Mouse (Mus musculus): Measurements from ENCODE around the gene Lcp1. TPM values are rescaled to one million over a fixed set of nuclear protein-coding genes. Genes with fewer than 3 reads are reported as not detected.

The Lcp1 gene
- polyA plus RNA-seq, 1 experiment from 2014 or later: 74.8 TPM

DNA sequence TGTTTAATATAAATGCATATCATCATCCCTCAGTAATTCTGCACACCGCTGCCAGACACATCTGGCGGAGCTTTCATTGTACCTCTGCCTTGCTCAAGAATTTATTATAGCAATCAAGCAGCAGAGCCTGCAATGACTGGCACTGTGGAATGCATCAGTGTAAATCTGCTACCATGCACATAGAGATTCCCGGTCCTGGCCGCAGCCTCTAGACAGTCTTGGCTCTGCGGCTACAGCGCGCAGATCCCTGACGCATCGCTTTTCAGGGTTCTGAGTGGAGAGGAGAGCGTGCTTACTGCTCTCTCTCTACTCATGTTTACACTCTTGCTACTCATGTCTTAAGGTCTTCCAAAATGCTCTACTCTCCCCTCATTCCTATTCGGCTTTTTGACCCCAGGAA lies 82.9 kb downstream of the Lcp1 start:
- no peaks in the 10 kb centered on the region for H3K9me3 ChIP-seq (ENCODE audit: control insufficient read depth, low read length)
- H3K4me2 ChIP-seq (ENCODE audit: low read depth, low read length): no peak overlapping the region
- H3K4me3 ChIP-seq (ENCODE audit: low read length): no peak overlapping the region
- H3K9ac ChIP-seq (ENCODE audit: low read length): no peak overlapping the region
- no peaks in the 10 kb centered on the region for H3K27me3 ChIP-seq (ENCODE audit: control insufficient read depth, insufficient read depth, low read depth, low read length)
- no peaks in the 10 kb centered on the region for H3K36me3 ChIP-seq (ENCODE audit: control insufficient read depth, insufficient read depth, low read length)
- no peak overlapping the region for H3K27ac ChIP-seq (ENCODE audit: low read length)
- WGBS: 72% methylated on average over 11 of the region's 11 CpGs
- no peaks in the 10 kb centered on the region for H3K4me1 ChIP-seq (replicated peaks; ENCODE audit: control insufficient read depth, insufficient read depth, low read length)
- ATAC-seq (ENCODE audit: low read depth): no peak

DNA sequence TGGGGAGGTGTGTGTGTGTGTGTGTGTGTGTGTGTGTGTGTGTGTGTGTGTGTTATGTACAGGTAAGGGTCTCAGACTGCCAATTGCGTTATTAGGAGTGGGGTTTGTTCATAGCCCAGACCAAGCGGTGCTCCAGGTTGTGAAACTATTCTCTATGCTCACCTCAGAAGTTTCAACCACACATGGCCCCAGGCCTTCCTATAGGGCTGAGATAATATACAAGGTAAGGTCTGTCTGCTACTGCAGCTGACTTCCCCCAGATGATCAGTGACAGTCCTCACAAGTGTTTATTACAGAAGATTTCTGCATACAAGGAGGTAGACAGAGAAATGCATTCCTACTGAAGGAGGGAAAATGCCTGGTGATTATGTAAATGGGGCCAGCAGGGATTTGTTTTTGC lies 87.9 kb downstream of the Lcp1 start:
- no peak overlapping the region for H3K9ac ChIP-seq (ENCODE audit: low read length)
- H3K4me2 ChIP-seq (ENCODE audit: low read depth, low read length): no peak overlapping the region
- H3K4me3 ChIP-seq (ENCODE audit: low read length): no peak overlapping the region
- H3K4me1 ChIP-seq (replicated peaks; ENCODE audit: control insufficient read depth, insufficient read depth, low read length): no peaks in the 10 kb centered on the region
- 94% methylated on average over 2 of the region's 2 CpGs for WGBS
- H3K27me3 ChIP-seq (ENCODE audit: control insufficient read depth, insufficient read depth, low read depth, low read length): no peaks in the 10 kb centered on the region
- ATAC-seq (ENCODE audit: low read depth): no peak
- H3K9me3 ChIP-seq (ENCODE audit: control insufficient read depth, low read length): no peaks in the 10 kb centered on the region
- H3K27ac ChIP-seq (ENCODE audit: low read length): no peak overlapping the region
- H3K36me3 ChIP-seq (ENCODE audit: control insufficient read depth, insufficient read depth, low read length): 0 out of 2 replicates have a peak, but pooled peaks cover 2% of the 10 kb centered on the region

DNA sequence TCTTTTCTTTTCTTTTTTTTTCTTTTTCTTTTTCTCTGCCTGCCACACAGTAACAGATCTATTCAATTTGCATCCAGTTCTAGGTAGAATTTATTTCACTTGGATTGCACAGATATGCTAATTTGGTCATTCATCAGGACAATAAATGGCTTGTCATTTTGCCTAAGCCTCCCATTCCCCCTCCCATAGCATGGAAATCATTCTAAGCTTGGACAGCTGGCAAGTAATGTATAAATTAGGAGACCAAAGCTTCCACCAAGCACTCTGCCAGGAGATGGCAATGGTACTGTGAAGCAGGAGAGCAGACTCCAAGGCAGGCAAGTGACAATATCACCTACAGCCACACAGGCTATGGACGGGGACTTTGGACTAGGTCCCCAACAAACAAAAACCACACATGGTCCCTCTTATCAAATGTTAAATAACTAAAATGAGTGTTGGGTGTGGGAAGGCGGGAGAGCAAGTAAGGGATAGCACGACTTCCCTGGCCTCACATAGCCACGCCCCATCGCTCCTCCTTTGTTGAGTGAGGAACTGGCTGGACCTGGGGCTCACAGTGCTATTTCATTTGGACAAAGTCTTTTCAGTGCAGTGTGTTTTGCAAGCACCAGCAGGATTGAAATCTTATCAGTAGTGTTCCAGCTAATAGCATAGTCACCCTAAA lies 88.5 kb downstream of the Lcp1 start:
- no peak overlapping the region for H3K27ac ChIP-seq (ENCODE audit: low read length)
- no peak overlapping the region for H3K4me2 ChIP-seq (ENCODE audit: low read depth, low read length)
- WGBS: 76% methylated on average over 5 of the region's 5 CpGs
- no peak overlapping the region for H3K4me3 ChIP-seq (ENCODE audit: low read length)
- H3K27me3 ChIP-seq (ENCODE audit: control insufficient read depth, insufficient read depth, low read depth, low read length): no peaks in the 10 kb centered on the region
- ATAC-seq (ENCODE audit: low read depth): no peak
- H3K36me3 ChIP-seq (ENCODE audit: control insufficient read depth, insufficient read depth, low read length): 0 out of 2 replicates have a peak, but pooled peaks cover 2% of the 10 kb centered on the region
- no peaks in the 10 kb centered on the region for H3K4me1 ChIP-seq (replicated peaks; ENCODE audit: control insufficient read depth, insufficient read depth, low read length)
- H3K9ac ChIP-seq (ENCODE audit: low read length): no peak overlapping the region
- H3K9me3 ChIP-seq (ENCODE audit: control insufficient read depth, low read length): no peaks in the 10 kb centered on the region

DNA sequence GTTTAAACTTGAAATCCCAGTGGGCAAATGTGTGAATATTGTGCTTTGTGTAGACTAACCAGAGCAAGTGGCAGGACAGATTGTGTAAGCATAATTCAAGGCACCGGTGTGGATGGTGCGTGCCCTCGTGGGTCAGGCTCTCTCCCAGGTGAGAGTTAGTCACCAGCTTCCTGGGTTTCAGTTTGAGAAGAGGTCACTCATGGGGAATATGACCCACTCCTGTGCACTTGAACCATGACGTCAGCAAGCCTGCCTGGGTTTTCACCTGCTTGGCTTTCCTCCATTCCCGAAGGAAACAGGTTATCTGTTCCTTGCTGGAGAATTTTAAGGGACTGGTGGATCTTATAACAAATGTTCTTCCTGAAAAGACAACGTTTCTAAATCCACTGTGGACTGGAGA lies 91.5 kb downstream of the Lcp1 start:
- ATAC-seq (ENCODE audit: low read depth): no peak
- Histone ChIP-seq H3K4me1 (replicated peaks; ENCODE audit: control insufficient read depth, insufficient read depth, low read length) (no peaks in the 10 kb centered on the region), H3K4me3 (ENCODE audit: low read length) (no peak overlapping the region), H3K27me3 (ENCODE audit: control insufficient read depth, insufficient read depth, low read depth, low read length) (no peaks in the 10 kb centered on the region), H3K36me3 (ENCODE audit: control insufficient read depth, insufficient read depth, low read length) (0 out of 2 replicates have a peak, but pooled peaks cover 2% of the 10 kb centered on the region), H3K27ac (ENCODE audit: low read length) (no peak overlapping the region), H3K9me3 (ENCODE audit: control insufficient read depth, low read length) (no peaks in the 10 kb centered on the region), H3K9ac (ENCODE audit: low read length) (no peak overlapping the region), H3K4me2 (ENCODE audit: low read depth, low read length) (no peak overlapping the region)
- WGBS: 69% methylated on average over 6 of the region's 6 CpGs

DNA sequence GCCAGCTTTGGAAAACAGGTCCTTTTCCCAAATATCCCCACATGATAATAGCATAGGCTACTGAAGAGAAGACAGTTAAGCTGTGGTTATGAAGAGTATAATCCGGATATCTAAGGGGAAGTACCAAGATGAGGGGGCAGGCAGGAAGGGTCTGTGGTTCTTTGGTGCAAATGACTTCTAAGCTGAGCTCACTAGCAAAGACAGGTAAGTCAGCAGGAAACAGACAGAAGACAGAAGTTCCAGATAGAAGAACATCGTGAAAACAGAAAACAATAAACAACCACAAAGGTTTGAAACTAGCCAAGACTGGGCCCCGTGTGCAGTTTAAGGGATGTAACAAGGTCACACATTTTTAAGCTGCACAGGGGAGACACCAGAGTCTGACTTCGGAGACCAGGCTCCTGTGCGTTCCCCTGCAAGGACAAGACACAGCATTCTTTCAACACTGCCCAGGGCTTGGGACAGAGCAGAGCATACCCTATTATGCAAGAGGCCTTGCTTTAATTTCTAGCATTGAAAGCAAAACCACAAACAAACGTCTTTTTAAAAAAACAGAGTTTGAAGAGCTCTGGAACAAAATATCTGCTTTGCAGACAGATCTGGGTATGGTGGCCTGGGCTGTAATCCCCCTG lies 96.7 kb downstream of the Lcp1 start:
- WGBS: 67% methylated on average over 6 of the region's 6 CpGs
- ATAC-seq (ENCODE audit: low read depth): no peak
- Histone ChIP-seq H3K27ac (ENCODE audit: low read length) (no peak overlapping the region), H3K4me3 (ENCODE audit: low read length) (no peak overlapping the region), H3K4me2 (ENCODE audit: low read depth, low read length) (no peak overlapping the region), H3K9ac (ENCODE audit: low read length) (no peak overlapping the region), H3K9me3 (ENCODE audit: control insufficient read depth, low read length) (no peaks in the 10 kb centered on the region), H3K36me3 (ENCODE audit: control insufficient read depth, insufficient read depth, low read length) (no peaks in the 10 kb centered on the region), H3K27me3 (ENCODE audit: control insufficient read depth, insufficient read depth, low read depth, low read length) (no peaks in the 10 kb centered on the region), H3K4me1 (replicated peaks; ENCODE audit: control insufficient read depth, insufficient read depth, low read length) (no peaks in the 10 kb centered on the region)

DNA sequence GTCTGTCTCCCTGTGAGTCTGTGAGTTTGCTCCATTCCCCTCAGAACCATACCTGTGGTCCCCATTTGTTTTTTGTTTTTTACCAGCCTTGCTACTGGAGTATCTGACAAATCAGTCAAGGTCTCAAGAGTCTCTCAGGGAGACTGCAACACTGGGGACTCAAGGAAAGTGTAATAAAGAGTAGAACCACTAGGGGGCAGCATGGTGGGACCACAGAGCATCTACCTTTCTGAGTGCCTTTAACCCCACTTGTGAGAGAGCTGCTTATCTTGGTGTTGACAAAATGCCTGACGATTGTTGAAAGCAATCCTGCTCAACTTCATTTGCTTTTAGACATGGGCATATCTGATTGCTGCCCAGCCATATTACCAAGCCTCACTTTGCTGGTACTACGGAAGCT lies 98.9 kb downstream of the Lcp1 start:
- H3K27me3 ChIP-seq (ENCODE audit: control insufficient read depth, insufficient read depth, low read depth, low read length): no peaks in the 10 kb centered on the region
- H3K4me2 ChIP-seq (ENCODE audit: low read depth, low read length): no peak overlapping the region
- no peaks in the 10 kb centered on the region for H3K9me3 ChIP-seq (ENCODE audit: control insufficient read depth, low read length)
- H3K4me3 ChIP-seq (ENCODE audit: low read length): no peak overlapping the region
- 53% methylated on average over 2 of the region's 2 CpGs for WGBS
- H3K27ac ChIP-seq (ENCODE audit: low read length): no peak overlapping the region
- no peak for ATAC-seq (ENCODE audit: low read depth)
- no peaks in the 10 kb centered on the region for H3K36me3 ChIP-seq (ENCODE audit: control insufficient read depth, insufficient read depth, low read length)
- H3K4me1 ChIP-seq (replicated peaks; ENCODE audit: control insufficient read depth, insufficient read depth, low read length): no peaks in the 10 kb centered on the region
- H3K9ac ChIP-seq (ENCODE audit: low read length): no peak overlapping the region

DNA sequence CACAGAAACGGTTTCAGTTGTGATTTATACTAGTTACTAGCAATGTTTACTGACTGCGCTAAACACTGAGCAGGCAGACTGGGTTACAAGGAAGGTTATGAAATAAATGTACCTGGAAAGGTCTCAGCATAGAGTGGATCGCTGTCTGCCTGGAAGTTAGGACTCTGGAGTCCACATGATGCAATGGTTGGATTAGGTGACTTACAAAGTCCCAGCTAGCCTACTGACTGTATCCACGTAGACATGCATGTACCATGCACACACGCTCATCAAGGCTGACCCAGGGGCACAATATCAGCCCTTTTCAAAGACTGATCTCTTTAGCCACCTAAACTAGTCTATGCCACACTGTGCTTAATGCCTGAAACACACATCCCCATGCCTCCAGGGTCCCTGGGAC lies 102.2 kb downstream of the Lcp1 start:
- Histone ChIP-seq H3K9ac (ENCODE audit: low read length) (no peak overlapping the region), H3K27ac (ENCODE audit: low read length) (no peak overlapping the region), H3K4me1 (replicated peaks; ENCODE audit: control insufficient read depth, insufficient read depth, low read length) (no peaks in the 10 kb centered on the region), H3K27me3 (ENCODE audit: control insufficient read depth, insufficient read depth, low read depth, low read length) (no peaks in the 10 kb centered on the region), H3K36me3 (ENCODE audit: control insufficient read depth, insufficient read depth, low read length) (no peaks in the 10 kb centered on the region), H3K4me3 (ENCODE audit: low read length) (no peak overlapping the region), H3K9me3 (ENCODE audit: control insufficient read depth, low read length) (no peaks in the 10 kb centered on the region), H3K4me2 (ENCODE audit: low read depth, low read length) (no peak overlapping the region)
- no peak for ATAC-seq (ENCODE audit: low read depth)
- WGBS: 84% methylated on average over 5 of the region's 5 CpGs

DNA sequence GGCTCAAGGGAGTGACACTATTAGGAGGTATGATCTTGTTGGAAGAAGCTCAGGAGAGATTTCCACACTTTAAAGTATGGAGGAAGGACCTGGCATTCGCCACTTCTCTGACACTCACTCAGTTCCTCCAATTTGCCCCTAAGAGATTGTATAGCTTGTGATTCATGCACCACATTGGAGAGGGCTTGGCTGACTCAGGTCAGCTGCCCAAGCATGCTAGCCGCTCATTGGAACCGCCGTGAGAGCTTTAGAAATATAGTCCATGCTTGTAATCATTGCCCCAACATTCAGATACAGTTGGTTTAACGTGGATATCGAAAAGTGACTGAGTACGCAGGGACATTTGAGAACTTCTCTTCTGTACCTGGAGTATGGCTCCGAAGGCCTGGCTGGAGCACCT lies 104.7 kb downstream of the Lcp1 start:
- no peak overlapping the region for H3K4me3 ChIP-seq (ENCODE audit: low read length)
- H3K9me3 ChIP-seq (ENCODE audit: control insufficient read depth, low read length): no peaks in the 10 kb centered on the region
- no peak overlapping the region for H3K9ac ChIP-seq (ENCODE audit: low read length)
- H3K4me2 ChIP-seq (ENCODE audit: low read depth, low read length): no peak overlapping the region
- 75% methylated on average over 8 of the region's 8 CpGs for WGBS
- no peak overlapping the region for H3K27ac ChIP-seq (ENCODE audit: low read length)
- no peaks in the 10 kb centered on the region for H3K36me3 ChIP-seq (ENCODE audit: control insufficient read depth, insufficient read depth, low read length)
- no peaks in the 10 kb centered on the region for H3K27me3 ChIP-seq (ENCODE audit: control insufficient read depth, insufficient read depth, low read depth, low read length)
- ATAC-seq (ENCODE audit: low read depth): no peak
- no peaks in the 10 kb centered on the region for H3K4me1 ChIP-seq (replicated peaks; ENCODE audit: control insufficient read depth, insufficient read depth, low read length)

DNA sequence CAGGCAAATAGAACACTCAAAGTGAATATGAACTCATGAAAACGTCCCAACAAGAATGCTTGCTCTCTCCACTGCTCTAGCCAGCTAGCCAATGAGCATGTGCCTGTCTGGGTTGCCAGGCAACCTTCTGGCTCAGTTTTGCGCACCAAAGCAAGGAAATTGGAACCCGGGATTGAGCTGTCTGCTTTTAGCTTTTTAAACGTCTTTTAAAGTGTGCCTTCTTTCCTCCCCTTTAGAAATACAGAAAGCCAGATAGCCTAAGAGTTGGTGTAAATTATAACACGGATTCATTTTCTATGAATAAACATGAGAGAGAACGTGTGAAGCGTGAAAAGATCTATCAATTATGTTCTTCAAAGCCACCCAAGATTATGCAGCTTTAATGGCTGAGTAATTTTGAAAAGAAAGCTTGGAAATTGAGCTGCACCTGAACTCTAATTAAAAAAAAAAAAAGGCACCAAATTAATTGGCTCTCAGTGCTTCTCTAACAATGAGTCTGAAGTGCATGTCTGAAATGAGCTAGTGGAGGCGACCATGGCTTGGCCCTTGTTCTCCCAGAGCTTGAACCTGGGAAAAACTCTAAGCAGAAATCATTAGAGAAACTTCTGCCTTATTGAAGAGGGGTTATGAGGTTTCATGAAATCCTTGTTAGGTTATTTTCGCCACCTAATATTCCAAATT lies 105.2 kb downstream of the Lcp1 start:
- H3K4me3 ChIP-seq (ENCODE audit: low read length): no peak overlapping the region
- no peaks in the 10 kb centered on the region for H3K4me1 ChIP-seq (replicated peaks; ENCODE audit: control insufficient read depth, insufficient read depth, low read length)
- H3K4me2 ChIP-seq (ENCODE audit: low read depth, low read length): no peak overlapping the region
- H3K27me3 ChIP-seq (ENCODE audit: control insufficient read depth, insufficient read depth, low read depth, low read length): no peaks in the 10 kb centered on the region
- no peak for ATAC-seq (ENCODE audit: low read depth)
- no peaks in the 10 kb centered on the region for H3K9me3 ChIP-seq (ENCODE audit: control insufficient read depth, low read length)
- 56% methylated on average over 9 of the region's 9 CpGs for WGBS
- H3K9ac ChIP-seq (ENCODE audit: low read length): no peak overlapping the region
- no peaks in the 10 kb centered on the region for H3K36me3 ChIP-seq (ENCODE audit: control insufficient read depth, insufficient read depth, low read length)
- H3K27ac ChIP-seq (ENCODE audit: low read length): no peak overlapping the region
